Mouse (Mus musculus) layer of hippocampus, adult 6 months (tissue): ENCODE data around the gene Tgfb2. TPM values are rescaled to one million over a fixed set of nuclear protein-coding genes. Genes with fewer than 3 reads are reported as not detected.

Source experiments
- long read RNA-seq, 2 experiments: library from polyadenylated mRNA; unstranded; transcript quantifications; one replicate each; pipeline ENCODE4 v2.0.0; 2019 to 2020
- polyA plus RNA-seq: library from polyadenylated mRNA; unstranded; fragments of <200 nt; fragmentation: Nextera tagmentation; gene quantifications from 2 replicates; pipeline ENCODE4 v1.2.3, GENCODE M21; 2021

The Tgfb2 gene
- 34.2 and 39.2 TPM in 2 replicates for polyA plus RNA-seq
- long read RNA-seq, experiment 1, full-length matches to known transcripts = 69 of 90 reads
- long read RNA-seq, experiment 1, partial matches to known transcripts = 6 of 90 reads
- long read RNA-seq, experiment 1, other reads (novel, unspliced or antisense) = 15 of 90 reads
- long read RNA-seq, experiment 2, full-length matches to known transcripts = 189 of 221 reads
- long read RNA-seq, experiment 2, partial matches to known transcripts = 2 of 221 reads
- long read RNA-seq, experiment 2, other reads (novel, unspliced or antisense) = 30 of 221 reads

DNA sequence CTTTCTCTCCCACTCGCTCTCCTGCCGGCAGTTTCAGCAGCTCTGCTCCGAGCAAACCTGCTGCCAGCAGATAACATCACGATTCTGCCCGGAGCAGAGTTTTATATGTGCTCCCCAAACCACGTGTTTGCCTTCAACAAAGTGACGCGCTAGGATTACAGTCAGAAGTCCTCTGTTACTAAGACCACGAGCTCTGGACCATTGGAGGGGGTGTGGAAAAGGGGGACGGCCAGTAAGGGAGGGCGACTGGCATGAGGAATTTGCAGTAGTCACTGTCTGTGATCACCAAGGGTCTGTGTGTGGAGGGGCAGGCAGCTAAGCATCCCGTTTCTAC is at the start of gene Tgfb2:
Gene Tgfb2, minus strand, starts transcription at position 75 of the 334 bp plus-strand sequence.

DNA sequence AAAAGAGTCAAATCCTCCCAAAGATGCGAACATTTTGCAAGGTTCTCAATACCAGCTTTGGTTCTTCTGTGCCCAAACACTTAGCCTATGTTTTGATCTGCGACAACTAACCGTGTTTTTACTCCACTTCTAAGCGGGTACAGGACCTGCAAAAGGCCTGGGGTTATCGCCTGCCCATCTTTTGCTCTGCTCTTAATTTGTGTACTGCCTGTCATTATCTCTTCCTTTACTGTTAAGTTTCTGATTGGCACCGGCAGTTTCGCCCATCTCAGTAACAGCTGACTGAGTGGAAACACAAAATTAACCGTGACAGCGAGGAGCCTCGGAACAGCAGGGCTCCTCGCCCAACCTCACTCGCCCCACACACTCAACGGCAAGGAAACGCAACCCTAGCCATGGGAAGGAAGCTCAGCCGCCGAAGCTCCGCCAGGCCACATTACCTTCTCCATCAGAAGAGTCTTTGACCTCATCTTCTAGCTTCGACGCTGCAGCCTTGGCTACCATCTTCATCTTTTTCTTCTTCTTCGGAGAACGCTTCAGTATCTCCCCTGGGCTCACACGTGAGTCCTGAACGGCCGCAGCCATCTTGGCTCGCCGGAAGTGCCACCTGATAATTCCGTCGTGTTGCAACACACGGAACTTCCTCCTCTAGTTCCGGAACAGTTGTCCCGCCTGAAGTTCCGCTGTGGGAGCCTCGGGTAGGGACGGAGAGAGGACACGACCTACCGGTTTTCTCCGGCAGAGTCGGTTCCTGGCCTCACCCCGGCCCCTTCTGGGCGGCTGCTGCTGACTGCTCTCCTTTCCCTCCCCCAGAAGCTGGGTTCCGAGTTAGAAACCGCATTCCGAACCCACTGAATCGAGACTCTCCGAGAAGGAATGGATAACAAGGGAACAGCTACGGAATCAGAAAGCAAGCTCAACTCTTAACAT is 43.2 kb upstream of the Tgfb2 start, which contains the start of gene Rrp15:
Gene Rrp15, minus strand, starts transcription at position 635 of the 930 bp plus-strand sequence.

Other genes with a start within 250 kb of the Tgfb2 start
- 9.5 and 10.4 TPM in 2 replicates for gene Rrp15, start 43.4 kb upstream of the Tgfb2 start, polyA plus RNA-seq